Comparison of ENCODE assay signal across 8 mouse cellular contexts in genomic region chr14:122190941-122191510, GRCm38 (mm10). TPM values are rescaled to one million over a fixed set of nuclear protein-coding genes. Genes with fewer than 3 reads are reported as not detected.
DNase-seq lines count a peak whose midpoint lies in the region; ATAC-seq and TF ChIP-seq lines count a peak whose summit lies in the region.

No protein-coding gene starts in this region.

- H3K79me2 ChIP-seq in heart, adult 2 months (replicated peaks; ENCODE audit: control insufficient read depth, insufficient read depth, low read length) = 0 out of 2 replicates have a peak, but pooled peaks cover 2% of the 10 kb centered on the region

- no peak overlapping the region for H3K4me2 ChIP-seq in forebrain, embryonic 12.5 days
- H3K4me2 ChIP-seq in hindbrain, postnatal 0 days (ENCODE audit: low read depth, low read length) = no peak overlapping the region

- peak; percentile 60; the same call in 1 of the 2 replicates for TF ChIP-seq EP300 in heart, adult 2 months (IDR thresholded peaks at IDR 0.05; ENCODE audit: insufficient read depth, low read depth, low read length)

- DNase-seq in heart, adult 2 months = peak; percentile 31 to 52
- no peak for DNase-seq in heart, adult 11 months
- DNase-seq in hindbrain, postnatal 0 days (ENCODE audit: low spot score) = peak; percentile 93
- DNase-seq in left cerebral cortex, postnatal 10 days (ENCODE audit: extremely low spot score in 1 of 2, low spot score in 2 of 2) = peak; percentile 56 to 70
- DNase-seq in midbrain, embryonic 10.5 days (ENCODE audit: low spot score) = peak; percentile 73
- peak; percentile 27 for DNase-seq in skeletal muscle tissue, adult 2 months (ENCODE audit: low read depth, low spot score)

- no peaks in the 10 kb centered on the region for H3K36me3 ChIP-seq in heart, adult 2 months (ENCODE audit: control insufficient read depth, insufficient read depth, low read length)
- H3K36me3 ChIP-seq in forebrain, embryonic 12.5 days (replicated peaks) = no peaks in the 10 kb centered on the region
- no peaks in the 10 kb centered on the region for H3K36me3 ChIP-seq in hindbrain, postnatal 0 days (ENCODE audit: insufficient read depth, low read length)
- H3K36me3 ChIP-seq in midbrain, embryonic 10.5 days = no peaks in the 10 kb centered on the region

- H3K4me1 ChIP-seq in heart, adult 2 months (ENCODE audit: control insufficient read depth, insufficient read depth, low read length) = peaks cover 3% of the 10 kb centered on the region
- H3K4me1 ChIP-seq in forebrain, embryonic 12.5 days = no peaks in the 10 kb centered on the region
- no peaks in the 10 kb centered on the region for H3K4me1 ChIP-seq in hindbrain, postnatal 0 days (ENCODE audit: insufficient read depth, low read length)
- H3K4me1 ChIP-seq in midbrain, embryonic 10.5 days = no peaks in the 10 kb centered on the region

- 14% methylated on average over 7 of the region's 7 CpGs for whole genome bisulfite sequencing in heart, adult 2 months
- WGBS in forebrain, embryonic 12.5 days = 18% methylated on average over 7 of the region's 7 CpGs
- 16% methylated on average over 7 of the region's 7 CpGs for WGBS in hindbrain, postnatal 0 days
- 18% methylated on average over 7 of the region's 7 CpGs for WGBS in midbrain, embryonic 10.5 days

- H3K9ac ChIP-seq in heart, adult 2 months (ENCODE audit: low read depth, low read length) = no peak overlapping the region
- H3K9ac ChIP-seq in forebrain, embryonic 12.5 days = no peak overlapping the region
- H3K9ac ChIP-seq in hindbrain, postnatal 0 days (replicated peaks; ENCODE audit: low read length) = no peak overlapping the region

- no peaks in the 10 kb centered on the region for H3K27me3 ChIP-seq in heart, adult 2 months (ENCODE audit: control insufficient read depth, insufficient read depth, low read length)
- no peaks in the 10 kb centered on the region for H3K27me3 ChIP-seq in forebrain, embryonic 12.5 days
- H3K27me3 ChIP-seq in hindbrain, postnatal 0 days (ENCODE audit: insufficient read depth, low read length) = no peaks in the 10 kb centered on the region
- no peaks in the 10 kb centered on the region for H3K27me3 ChIP-seq in midbrain, embryonic 10.5 days (ENCODE audit: low read depth, poor library complexity, severe bottlenecking)

- intact Hi-C loops in heart, adult 2 months (cut with DNase I) = loop anchor here (1.0 kb wide), 1 partner anchor 685 kb away; no protein-coding TSS in a partner anchor
- intact Hi-C loops in left cerebral cortex, postnatal 10 days (cut with DNase I) = no loop called here

- TF ChIP-seq CTCF in heart, adult 2 months (IDR thresholded peaks at IDR 0.05) = peak; percentile 90
- TF ChIP-seq CTCF in hindbrain, postnatal 0 days (IDR thresholded peaks at IDR 0.05; ENCODE audit: low read depth) = peak; percentile 94

- H3K4me3 ChIP-seq in heart, adult 2 months = no peak overlapping the region
- no peak overlapping the region for H3K4me3 ChIP-seq in forebrain, embryonic 12.5 days (replicated peaks)
- no peak overlapping the region for H3K4me3 ChIP-seq in hindbrain, postnatal 0 days (ENCODE audit: low read length)
- no peak overlapping the region for H3K4me3 ChIP-seq in midbrain, embryonic 10.5 days

- ATAC-seq in cerebellum, adult (ENCODE audit: insufficient number of reproducible peaks, low FRiP score, low TSS enrichment) = 0 out of 2 replicates have a peak, but pooled peaks have one; percentile 61
- ATAC-seq in forebrain, embryonic 12.5 days (ENCODE audit: low FRiP score) = peak; percentile 68; the same call in 1 of the 2 replicates
- peak; percentile 83 for ATAC-seq in hindbrain, postnatal 0 days

- H3K27ac ChIP-seq in heart, adult 2 months = no peak overlapping the region
- H3K27ac ChIP-seq in forebrain, embryonic 12.5 days = no peak overlapping the region
- no peak overlapping the region for H3K27ac ChIP-seq in hindbrain, postnatal 0 days
- no peak overlapping the region for H3K27ac ChIP-seq in midbrain, embryonic 10.5 days (replicated peaks)

- H3K9me3 ChIP-seq in forebrain, embryonic 12.5 days = no peaks in the 10 kb centered on the region
- no peaks in the 10 kb centered on the region for H3K9me3 ChIP-seq in hindbrain, postnatal 0 days (ENCODE audit: low read length)
- no peaks in the 10 kb centered on the region for H3K9me3 ChIP-seq in midbrain, embryonic 10.5 days (replicated peaks)

- TF ChIP-seq POLR2A in heart, adult 2 months (IDR thresholded peaks at IDR 0.05; ENCODE audit: insufficient read depth, low read depth, low read length) = no peak

RNA-seq across cellular contexts. Expression of gene Clybl, which starts 9.5 kb away (rescaled TPM):
- total RNA-seq in heart, adult 2 months (2021) = 100 to 1,000 TPM; 115 to 131 TPM
- 50.3 and 90.5 TPM in 2 replicates for polyA plus RNA-seq in heart, adult 2 months (2012; rRNA removed)
- 22.8 and 24.7 TPM in 2 replicates for polyA plus RNA-seq in forebrain, embryonic 12.5 days (2016; fragmentation: Nextera tagmentation; extraction: Ambion mirVana)
- total RNA-seq in hindbrain, postnatal 0 days (2014; rRNA removed) = 13.3 and 17.4 TPM in 2 replicates
- 26.7 and 29.9 TPM in 2 replicates for polyA plus RNA-seq in hindbrain, postnatal 0 days (2015; fragmentation: Nextera tagmentation; extraction: Ambion mirVana)
- total RNA-seq in left cerebral cortex, postnatal 10 days (2021) = 10 to 100 TPM; 19.4 to 20.9 TPM
- 27.5 and 29.1 TPM in 2 replicates for polyA plus RNA-seq in midbrain, embryonic 10.5 days (2016; fragmentation: Nextera tagmentation; extraction: Ambion mirVana)
